In the genomic region with DNA sequence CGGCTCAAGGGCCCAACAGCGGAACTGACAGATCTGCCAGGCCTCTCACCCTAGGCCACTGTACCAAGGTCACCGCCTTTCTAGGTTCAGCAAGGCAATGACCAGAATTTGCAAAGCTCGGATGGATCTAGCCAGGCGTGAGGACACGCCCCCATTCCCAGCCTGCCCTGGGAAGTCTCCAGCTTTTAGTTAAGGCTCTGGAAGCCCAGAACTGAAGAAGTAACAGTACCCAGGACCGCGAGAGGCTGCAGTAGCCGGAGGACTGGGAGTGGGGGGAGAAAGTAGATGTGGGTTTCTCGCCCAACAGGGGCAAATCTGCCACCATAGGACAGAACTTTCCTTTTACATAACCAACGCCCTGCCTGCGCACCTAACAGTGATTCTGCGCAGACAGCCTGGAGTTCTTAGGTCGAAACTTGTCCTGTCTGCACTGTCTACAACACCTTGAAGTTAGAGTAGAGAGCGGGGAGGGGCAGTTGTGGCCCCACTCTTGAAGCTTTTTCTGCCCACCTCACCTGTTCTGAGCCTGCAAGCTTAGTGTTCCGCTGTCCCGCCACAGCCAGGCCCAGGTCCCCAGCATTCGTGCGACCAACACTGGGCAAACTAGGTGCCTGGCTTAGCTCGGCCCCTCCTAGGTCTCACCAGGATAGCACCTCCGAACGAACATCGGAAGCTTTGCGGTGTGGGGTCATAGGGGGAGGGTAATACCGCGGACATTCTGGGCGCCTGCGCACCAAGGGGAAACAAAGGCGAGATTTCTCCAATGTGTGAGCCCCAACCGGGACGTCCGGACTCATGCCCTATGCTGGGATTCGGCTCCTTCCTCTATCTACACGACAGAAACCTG, we compare ENCODE assay signal across 8 mouse cellular contexts. TPM values are rescaled to one million over a fixed set of nuclear protein-coding genes. Genes with fewer than 3 reads are reported as not detected.
DNase-seq lines count a peak whose midpoint lies in the region; ATAC-seq lines count a peak whose summit lies in the region.

No protein-coding gene starts in this region.

- DNase-seq in heart, adult 11 months: peak; percentile 93
- no peak for DNase-seq in heart, postnatal 25 days (ENCODE audit: low spot score)
- peak; percentile 51 for DNase-seq in lung, postnatal 14 days
- DNase-seq in testis, postnatal 10 days (ENCODE audit: low spot score): peak; percentile 52
- no peak for DNase-seq in c-Kit-positive CD71-positive TER-119-positive erythroid progenitor cells, embryonic 14.5 days (ENCODE audit: low spot score)
- DNase-seq in left cerebral cortex, postnatal 14 days (ENCODE audit: low spot score in 2 of 2): no peak

- peak overlapping the region; percentile 87 for H3K27ac ChIP-seq in heart, embryonic 11.5 days (ENCODE audit: low read depth, low read length)
- H3K27ac ChIP-seq in kidney, embryonic 16.5 days (ENCODE audit: low read length): peak overlapping the region; percentile 59

- H3K4me2 ChIP-seq in heart, embryonic 11.5 days: peak overlapping the region; percentile 82
- peak overlapping the region; percentile 93 for H3K4me2 ChIP-seq in kidney, embryonic 16.5 days (replicated peaks; ENCODE audit: low read depth, low read length)

- 0 out of 2 replicates have a peak, but pooled peaks cover 3% of the 10 kb centered on the region for H3K27me3 ChIP-seq in heart, embryonic 11.5 days (ENCODE audit: control insufficient read depth, insufficient read depth, low read length)
- H3K27me3 ChIP-seq in kidney, embryonic 16.5 days (ENCODE audit: insufficient read depth, low read length): peaks cover 22% of the 10 kb centered on the region; the same call in 1 of the 2 replicates

- ATAC-seq in heart, embryonic 11.5 days (replicated peaks; ENCODE audit: insufficient number of reproducible peaks, low FRiP score, low TSS enrichment): 0 out of 2 replicates have a peak, but pooled peaks have one; percentile 6
- peak; percentile 24 for ATAC-seq in kidney, embryonic 16.5 days (ENCODE audit: low FRiP score, low TSS enrichment)

- no peaks in the 10 kb centered on the region for H3K9me3 ChIP-seq in heart, embryonic 11.5 days (replicated peaks; ENCODE audit: control insufficient read depth, low read length)
- no peaks in the 10 kb centered on the region for H3K9me3 ChIP-seq in kidney, embryonic 16.5 days (ENCODE audit: low read length)

- H3K36me3 ChIP-seq in heart, embryonic 11.5 days (ENCODE audit: control insufficient read depth, insufficient read depth, low read length): no peaks in the 10 kb centered on the region
- no peaks in the 10 kb centered on the region for H3K36me3 ChIP-seq in kidney, embryonic 16.5 days (ENCODE audit: insufficient read depth, low read length)

- WGBS in heart, embryonic 11.5 days (ENCODE audit: insufficient replicate concordance): 2% methylated on average over 34 of the region's 34 CpGs
- WGBS in kidney, embryonic 16.5 days: 5% methylated on average over 34 of the region's 34 CpGs

- intact Hi-C loops in heart, postnatal 25 days (cut with DNase I): no loop called here
- intact Hi-C loops in left cerebral cortex, postnatal 14 days (cut with DNase I): loop anchor here (5.0 kb wide), 1 partner anchor 41 kb away; no protein-coding TSS in a partner anchor

- H3K9ac ChIP-seq in heart, embryonic 11.5 days (ENCODE audit: low read depth, low read length): peak overlapping the region; percentile 73
- H3K9ac ChIP-seq in kidney, embryonic 16.5 days (replicated peaks; ENCODE audit: low read length): peak overlapping the region; percentile 74

- peak overlapping the region; percentile 60 for H3K4me3 ChIP-seq in heart, embryonic 11.5 days (ENCODE audit: low read depth, low read length)
- peak overlapping the region; percentile 56 for H3K4me3 ChIP-seq in kidney, embryonic 16.5 days (ENCODE audit: low read length)

- H3K4me1 ChIP-seq in heart, embryonic 11.5 days (ENCODE audit: control insufficient read depth, insufficient read depth, low read length): peaks cover 3% of the 10 kb centered on the region; the same call in 1 of the 2 replicates
- peaks cover 17% of the 10 kb centered on the region for H3K4me1 ChIP-seq in kidney, embryonic 16.5 days (ENCODE audit: insufficient read depth, low read length)

RNA-seq across cellular contexts. Expression of a gene that starts 3.7 kb away (rescaled TPM):
- total RNA-seq in heart, postnatal 25 days (2021): 10 to 100 TPM; 34.0 to 38.2 TPM
- polyA plus RNA-seq in heart, embryonic 11.5 days (2014; fragmentation: Nextera tagmentation; extraction: Ambion mirVana): 15.7 and 16.0 TPM in 2 replicates
- 5.9 and 7.7 TPM in 2 replicates for polyA plus RNA-seq in kidney, embryonic 16.5 days (2015; fragmentation: Nextera tagmentation; extraction: Ambion mirVana)
- 10 to 100 TPM; 10.8 to 13.4 TPM for total RNA-seq in left cerebral cortex, postnatal 14 days (2021)

Comparison
In these comparisons a context has a peak if more than half of its experiments do, and no peak if none do; other contexts are left out.
1. DNase-seq: peak in heart, adult 11 months (single experiment), lung, postnatal 14 days (single experiment) and testis, postnatal 10 days (single experiment); none in heart, postnatal 25 days (single experiment), c-Kit-positive CD71-positive TER-119-positive erythroid progenitor cells, embryonic 14.5 days (single experiment) and left cerebral cortex, postnatal 14 days (0 of 2).